Mouse (Mus musculus) C2C12 (cell line): ENCODE data around the gene Chic1. TPM values are rescaled to one million over a fixed set of nuclear protein-coding genes. Genes with fewer than 3 reads are reported as not detected.

Source experiments
- H3K27me3 ChIP-seq: one replicate; pipeline ENCODE4 v1.6.1; 2011; ENCODE audit not compliant: control insufficient read depth, insufficient read depth, insufficient read length
- H3K36me3 ChIP-seq: one replicate; pipeline ENCODE4 v1.6.1; 2011; ENCODE audit not compliant: control insufficient read depth, insufficient read depth
- H3K4me3 ChIP-seq: one replicate; pipeline ENCODE4 v1.5.1; 2011; ENCODE audit warnings: mild to moderate bottlenecking, control low read depth; ENCODE audit not compliant: poor library complexity, insufficient read depth, severe bottlenecking
- H3K79me2 ChIP-seq: one replicate; pipeline ENCODE4 v1.6.1; 2011; ENCODE audit not compliant: control insufficient read depth, insufficient read depth
- H3K79me3 ChIP-seq: one replicate; pipeline ENCODE4 v1.6.1; 2011; ENCODE audit warnings: low read depth, control low read depth
- H3ac ChIP-seq: one replicate; pipeline ENCODE3; 2011; ENCODE audit warnings: low read depth; ENCODE audit not compliant: control insufficient read depth, insufficient read length
- CEBPB ChIP-seq: IDR thresholded peaks from one replicate; pipeline ENCODE4 v1.6.1; 2011; ENCODE audit warnings: low read depth, mild to moderate bottlenecking, control low read depth, moderate library complexity
- CTCF ChIP-seq: IDR thresholded peaks from one replicate; pipeline ENCODE4 v1.5.1; 2011; ENCODE audit not compliant: control insufficient read depth, insufficient read depth, insufficient read length
- FOSL1 ChIP-seq: IDR thresholded peaks from one replicate; pipeline ENCODE4 v1.8.0; 2011; ENCODE audit warnings: mild to moderate bottlenecking, low read length; ENCODE audit not compliant: poor library complexity, insufficient read depth, severe bottlenecking
- MAX ChIP-seq: IDR thresholded peaks from one replicate; pipeline ENCODE4 v1.6.1; 2011; ENCODE audit warnings: mild to moderate bottlenecking, control low read depth
- MYOD1 ChIP-seq: IDR thresholded peaks from one replicate; pipeline ENCODE4 v1.6.1; 2011; ENCODE audit warnings: low read depth; ENCODE audit not compliant: control insufficient read depth, insufficient read length
- MYOG ChIP-seq: IDR thresholded peaks from one replicate; pipeline ENCODE4 v1.6.1; 2011; ENCODE audit not compliant: control insufficient read depth, insufficient read length; ENCODE audit errors: extremely low read depth
- USF1 ChIP-seq: IDR thresholded peaks from one replicate; pipeline ENCODE4 v1.6.1; 2011; ENCODE audit warnings: low read depth, mild to moderate bottlenecking, control low read depth, moderate library complexity
- polyA plus RNA-seq: library from polyadenylated mRNA; unstranded; fragments of >200 nt; fragmentation: generic; extraction: Trizol; gene quantifications from one replicate; pipeline ENCODE4 v1.2.1, GENCODE M21; 2012; ENCODE audit warnings: missing spikeins

Chic1 gene
- polyA plus RNA-seq, 1 experiment: 0.40 TPM

- no peak overlapping the region for H3K4me3 ChIP-seq
- H3K36me3 ChIP-seq: no peaks in the 10 kb centered on the region
- peaks cover 1% of the 10 kb centered on the region for H3K79me3 ChIP-seq
- H3K79me2 ChIP-seq: no peaks in the 10 kb centered on the region
- no peaks in the 10 kb centered on the region for H3K27me3 ChIP-seq
- TF ChIP-seq USF1 (no peak), CEBPB (no peak), MYOG (no peak)
- H3ac ChIP-seq: no peak overlapping the region
Measured at GRCm38 (mm10) chrX:103368650-103369049, 12.4 kb downstream of the Chic1 start.

GRCm38 (mm10) chrX:103371221-103371620 lies 14.9 kb downstream of the Chic1 start:
- H3K36me3 ChIP-seq: no peaks in the 10 kb centered on the region
- H3K27me3 ChIP-seq: no peaks in the 10 kb centered on the region
- no peak overlapping the region for H3ac ChIP-seq
- H3K79me2 ChIP-seq: no peaks in the 10 kb centered on the region
- H3K79me3 ChIP-seq: no peaks in the 10 kb centered on the region
- TF ChIP-seq FOSL1: no peak
- no peak for TF ChIP-seq MAX
- TF ChIP-seq MYOG: no peak
- no peak for TF ChIP-seq MYOD1
- no peak for TF ChIP-seq CEBPB
- TF ChIP-seq CTCF: no peak
- no peak for TF ChIP-seq USF1
- no peak overlapping the region for H3K4me3 ChIP-seq

- Histone ChIP-seq H3K36me3 (no peaks in the 10 kb centered on the region), H3K79me2 (no peaks in the 10 kb centered on the region), H3K79me3 (no peaks in the 10 kb centered on the region), H3K4me3 (no peak overlapping the region), H3ac (no peak overlapping the region), H3K27me3 (no peaks in the 10 kb centered on the region)
- TF ChIP-seq MAX: no peak
- TF ChIP-seq CTCF: no peak
- no peak for TF ChIP-seq USF1
- no peak for TF ChIP-seq FOSL1
- TF ChIP-seq MYOD1: no peak
- TF ChIP-seq MYOG: no peak
- TF ChIP-seq CEBPB: no peak
Measured at GRCm38 (mm10) chrX:103371627-103372026, 15.4 kb downstream of the Chic1 start.

GRCm38 (mm10) chrX:103374250-103374649 lies 18.0 kb downstream of the Chic1 start:
- Histone ChIP-seq H3K36me3 (no peaks in the 10 kb centered on the region), H3K27me3 (no peaks in the 10 kb centered on the region), H3K4me3 (no peak overlapping the region), H3K79me2 (no peaks in the 10 kb centered on the region), H3K79me3 (no peaks in the 10 kb centered on the region), H3ac (no peak overlapping the region)
- no peak for TF ChIP-seq USF1
- no peak for TF ChIP-seq MYOG
- no peak for TF ChIP-seq CEBPB
- no peak for TF ChIP-seq MAX
- no peak for TF ChIP-seq MYOD1
- no peak for TF ChIP-seq FOSL1
- no peak for TF ChIP-seq CTCF

GRCm38 (mm10) chrX:103384528-103384927 lies 28.3 kb downstream of the Chic1 start:
- no peaks in the 10 kb centered on the region for H3K27me3 ChIP-seq
- H3ac ChIP-seq: no peak overlapping the region
- TF ChIP-seq CEBPB: no peak
- TF ChIP-seq USF1: no peak
- TF ChIP-seq FOSL1: no peak
- TF ChIP-seq MYOD1: no peak
- TF ChIP-seq CTCF: no peak
- TF ChIP-seq MYOG: no peak
- no peak for TF ChIP-seq MAX
- H3K79me2 ChIP-seq: no peaks in the 10 kb centered on the region
- H3K79me3 ChIP-seq: no peaks in the 10 kb centered on the region
- no peaks in the 10 kb centered on the region for H3K36me3 ChIP-seq
- no peak overlapping the region for H3K4me3 ChIP-seq

- no peaks in the 10 kb centered on the region for H3K79me2 ChIP-seq
- H3K27me3 ChIP-seq: no peaks in the 10 kb centered on the region
- TF ChIP-seq FOSL1: no peak
- no peak for TF ChIP-seq CTCF
- no peak for TF ChIP-seq MYOD1
- no peak for TF ChIP-seq MYOG
- TF ChIP-seq MAX: no peak
- TF ChIP-seq USF1: no peak
- no peak for TF ChIP-seq CEBPB
- no peak overlapping the region for H3K4me3 ChIP-seq
- H3K79me3 ChIP-seq: no peaks in the 10 kb centered on the region
- no peak overlapping the region for H3ac ChIP-seq
- H3K36me3 ChIP-seq: no peaks in the 10 kb centered on the region
Measured at GRCm38 (mm10) chrX:103388131-103388530, 31.9 kb downstream of the Chic1 start.
